Mouse (Mus musculus) forebrain, embryonic 16.5 days (tissue): ENCODE measurements at regions not wholly inside any gene's neighbourhood (a gene's known extent, or its start where the extent isn't known, plus 50 kb on each side); places are given as distances from the start of the nearest gene placed in this dataset.

ENCODE experiments used
- ATAC-seq: fragments of 200-750 bp; cut with Nextera tagmentation; 2 replicates; pipeline ENCODE4 v1.8.0; 2017; ENCODE audit warnings: mild to moderate bottlenecking, moderate library complexity
- H3K27ac ChIP-seq: fragments of 300-500 bp; sonication (generic); 2 replicates; pipeline ENCODE4 v1.5.1; 2014; ENCODE audit warnings: low read length, control low read depth
- H3K27me3 ChIP-seq: fragments of 300-500 bp; sonication (generic); replicated peaks from 2 replicates; pipeline ENCODE4 v1.6.1; 2014; ENCODE audit warnings: low read length; ENCODE audit not compliant: control insufficient read depth, insufficient read depth
- H3K36me3 ChIP-seq: fragments of 300-500 bp; sonication (generic); 2 replicates; pipeline ENCODE4 v1.6.1; 2014; ENCODE audit not compliant: control insufficient read depth, insufficient read depth
- H3K4me1 ChIP-seq: fragments of 300-500 bp; sonication (generic); replicated peaks from 2 replicates; pipeline ENCODE4 v1.6.1; 2014; ENCODE audit warnings: low read length; ENCODE audit not compliant: control insufficient read depth, insufficient read depth
- H3K4me2 ChIP-seq: fragments of 300-500 bp; sonication (generic); 2 replicates; pipeline ENCODE4 v1.6.1; 2014; ENCODE audit warnings: mild to moderate bottlenecking, low read length, control low read depth
- H3K4me3 ChIP-seq: fragments of 300-500 bp; sonication (generic); replicated peaks from 2 replicates; pipeline ENCODE4 v1.5.1; 2014; ENCODE audit warnings: mild to moderate bottlenecking, low read length, control low read depth
- H3K9ac ChIP-seq: fragments of 300-500 bp; sonication (generic); replicated peaks from 2 replicates; pipeline ENCODE4 v1.6.1; 2014; ENCODE audit warnings: low read depth, low read length, control low read depth
- H3K9me3 ChIP-seq: fragments of 300-500 bp; sonication (generic); 2 replicates; pipeline ENCODE4 v1.6.1; 2016; ENCODE audit warnings: low read length; ENCODE audit not compliant: control insufficient read depth
- WGBS: fragments of 180-500 bp; shearing (Covaris S2); extraction: QIAGEN DNeasy Blood & Tissue Kit; methylation state at CpG from one replicate; pipeline ENCODE4 v1.1.7; 2014; 5-methylcytosine and 5-hydroxymethylcytosine counted together

DNA sequence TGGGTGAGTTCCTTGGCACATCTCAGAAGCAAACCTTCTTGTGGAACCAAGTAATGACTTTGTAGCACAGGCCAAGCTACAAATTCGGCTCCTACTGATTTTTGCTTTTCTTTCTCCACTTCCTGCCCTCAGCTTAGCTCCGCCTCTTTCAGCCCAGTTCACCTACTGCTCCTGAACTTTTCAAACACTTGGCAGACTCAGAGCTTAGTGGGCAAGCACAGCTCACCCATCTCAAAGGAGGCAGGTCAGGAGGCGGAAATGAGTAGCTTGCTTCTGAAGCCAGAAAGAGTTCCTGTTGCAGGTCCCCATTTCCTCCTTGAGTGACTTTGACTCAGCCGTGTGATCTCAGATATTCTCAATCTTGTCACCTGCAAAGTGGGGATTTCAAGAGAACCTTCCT, 208.5 kb upstream of the Irx3 start:
- H3K27ac ChIP-seq: no peak overlapping the region
- no peak overlapping the region for H3K9ac ChIP-seq
- no peak for ATAC-seq
- H3K4me3 ChIP-seq: no peak overlapping the region
- no peaks in the 10 kb centered on the region; the same call in 1 of the 2 replicates for H3K27me3 ChIP-seq
- WGBS: 89% methylated on average over 4 of the region's 4 CpGs
- no peaks in the 10 kb centered on the region for H3K36me3 ChIP-seq
- H3K4me2 ChIP-seq: no peak overlapping the region
- H3K4me1 ChIP-seq: no peaks in the 10 kb centered on the region
- H3K9me3 ChIP-seq: no peaks in the 10 kb centered on the region

DNA sequence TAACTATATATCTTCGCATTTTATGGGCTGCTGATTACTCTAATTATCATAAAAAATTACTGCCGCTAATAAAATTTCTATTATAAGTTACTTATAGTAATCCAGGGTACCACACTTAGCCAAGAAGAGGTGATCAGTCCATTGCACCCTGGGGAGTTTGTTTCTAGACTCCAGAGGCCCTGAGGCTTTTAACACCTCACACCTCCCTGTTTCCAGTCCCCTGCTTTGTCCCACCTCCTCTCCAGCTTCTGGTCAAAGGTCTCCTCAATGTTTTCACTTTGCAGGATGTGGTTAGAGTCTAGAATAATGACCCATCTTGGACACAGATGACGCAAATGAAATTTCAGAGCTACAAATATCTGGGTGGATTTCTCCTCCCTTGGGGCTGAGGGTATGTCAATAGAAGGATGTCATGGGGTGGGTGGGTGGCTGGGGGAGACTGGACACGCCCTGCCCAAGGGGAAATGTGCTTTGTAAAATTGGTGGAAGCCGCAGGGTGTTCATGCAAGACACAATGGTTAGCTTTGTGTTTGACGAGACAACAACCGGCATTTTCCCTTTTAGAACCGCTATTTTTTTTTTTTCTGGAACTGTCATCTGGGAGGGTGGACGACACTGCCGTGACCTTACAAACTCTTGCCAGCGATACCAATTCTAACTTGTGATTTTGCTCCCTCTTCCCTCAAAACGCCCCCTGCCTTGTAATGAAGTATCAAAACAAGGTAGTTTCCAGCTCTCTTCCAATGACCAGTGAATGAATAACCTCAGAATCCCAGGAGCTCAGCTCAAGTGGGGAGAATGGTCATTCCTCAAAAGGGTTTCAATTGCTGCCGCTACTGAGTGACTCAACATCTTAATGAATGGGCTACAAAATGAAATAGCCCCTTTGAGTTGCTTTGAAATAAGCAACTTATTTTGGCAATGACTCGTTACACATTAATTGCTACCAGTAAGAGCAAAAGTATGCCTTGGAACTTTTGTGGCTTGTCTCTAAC, 207.0 kb upstream of the Irx3 start:
- H3K9ac ChIP-seq: no peak overlapping the region
- no peaks in the 10 kb centered on the region; the same call in 1 of the 2 replicates for H3K27me3 ChIP-seq
- no peaks in the 10 kb centered on the region for H3K9me3 ChIP-seq
- WGBS: 54% methylated on average over 14 of the region's 14 CpGs
- no peak for ATAC-seq
- no peak overlapping the region for H3K4me3 ChIP-seq
- H3K4me1 ChIP-seq: no peaks in the 10 kb centered on the region
- no peaks in the 10 kb centered on the region for H3K36me3 ChIP-seq
- no peak overlapping the region for H3K27ac ChIP-seq
- H3K4me2 ChIP-seq: no peak overlapping the region

- H3K4me1 ChIP-seq: no peaks in the 10 kb centered on the region
- H3K27me3 ChIP-seq: peaks cover 2% of the 10 kb centered on the region; the same call in 1 of the 2 replicates
- H3K9ac ChIP-seq: no peak overlapping the region
- no peak overlapping the region for H3K4me2 ChIP-seq
- 95% methylated on average over 2 of the region's 2 CpGs for WGBS
- no peaks in the 10 kb centered on the region for H3K36me3 ChIP-seq
- no peak for ATAC-seq
- no peak overlapping the region for H3K27ac ChIP-seq
- no peaks in the 10 kb centered on the region for H3K9me3 ChIP-seq
- no peak overlapping the region for H3K4me3 ChIP-seq
Measured at GRCm38 (mm10) chr8:92005091-92005490, 203.2 kb upstream of the Irx3 start.

DNA sequence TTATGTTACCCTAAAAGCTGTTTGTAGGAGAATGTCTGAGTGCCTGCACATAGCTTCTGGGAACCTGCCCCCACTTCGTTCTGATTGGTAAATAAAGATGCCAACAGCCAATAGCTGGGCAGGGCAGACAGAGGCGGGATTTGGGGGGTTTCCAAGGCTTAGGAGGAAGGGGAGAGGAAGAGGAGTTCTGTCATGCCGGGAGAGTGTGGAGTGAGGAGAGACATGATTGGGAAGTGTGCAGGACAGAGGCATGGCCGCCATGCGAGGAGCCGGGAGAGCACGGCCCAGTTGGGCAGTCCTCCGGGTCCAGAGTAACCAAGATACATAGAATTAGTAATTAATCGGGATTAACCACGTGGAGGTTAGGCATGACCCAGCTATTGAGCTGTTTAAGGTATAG, 202.7 kb upstream of the Irx3 start:
- Histone ChIP-seq H3K9me3 (no peaks in the 10 kb centered on the region), H3K27ac (no peak overlapping the region), H3K27me3 (peaks cover 2% of the 10 kb centered on the region; the same call in 1 of the 2 replicates), H3K4me1 (no peaks in the 10 kb centered on the region), H3K4me3 (no peak overlapping the region), H3K4me2 (no peak overlapping the region), H3K36me3 (no peaks in the 10 kb centered on the region), H3K9ac (no peak overlapping the region)
- no peak for ATAC-seq
- WGBS: 72% methylated on average over 10 of the region's 10 CpGs

- Histone ChIP-seq H3K4me1 (peaks cover 18% of the 10 kb centered on the region), H3K4me2 (no peak overlapping the region), H3K27me3 (0 out of 2 replicates have a peak, but pooled peaks cover 2% of the 10 kb centered on the region), H3K9me3 (no peaks in the 10 kb centered on the region), H3K36me3 (no peaks in the 10 kb centered on the region), H3K4me3 (no peak overlapping the region), H3K9ac (no peak overlapping the region), H3K27ac (no peak overlapping the region)
- no peak for ATAC-seq
- 95% methylated on average over 1 of the region's 1 CpGs for WGBS
Measured at GRCm38 (mm10) chr8:92000368-92000767, 198.5 kb upstream of the Irx3 start.

DNA sequence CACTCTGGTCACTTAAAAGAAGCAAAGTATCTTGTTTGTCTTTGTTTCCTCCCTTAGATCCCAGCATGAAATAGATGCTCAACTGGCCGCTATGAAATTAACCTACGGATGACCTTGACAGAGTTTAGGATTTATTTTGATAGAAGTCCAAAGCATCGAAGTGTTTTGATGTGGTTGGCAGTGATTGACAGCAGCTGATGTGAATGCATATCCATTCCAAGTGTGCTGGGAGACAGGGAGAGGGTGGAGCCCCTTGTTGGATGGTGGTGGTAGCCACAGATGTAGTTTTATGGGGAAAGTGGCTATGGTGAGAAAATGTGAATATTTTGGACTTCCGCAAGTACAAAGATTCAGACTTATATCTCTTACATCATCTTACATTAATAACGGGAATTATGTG, 197.8 kb upstream of the Irx3 start:
- Histone ChIP-seq H3K4me1 (peaks cover 23% of the 10 kb centered on the region), H3K9ac (no peak overlapping the region), H3K27ac (no peak overlapping the region), H3K9me3 (no peaks in the 10 kb centered on the region), H3K4me3 (no peak overlapping the region), H3K36me3 (no peaks in the 10 kb centered on the region), H3K27me3 (0 out of 2 replicates have a peak, but pooled peaks cover 6% of the 10 kb centered on the region), H3K4me2 (no peak overlapping the region)
- 94% methylated on average over 5 of the region's 5 CpGs for WGBS
- no peak for ATAC-seq

DNA sequence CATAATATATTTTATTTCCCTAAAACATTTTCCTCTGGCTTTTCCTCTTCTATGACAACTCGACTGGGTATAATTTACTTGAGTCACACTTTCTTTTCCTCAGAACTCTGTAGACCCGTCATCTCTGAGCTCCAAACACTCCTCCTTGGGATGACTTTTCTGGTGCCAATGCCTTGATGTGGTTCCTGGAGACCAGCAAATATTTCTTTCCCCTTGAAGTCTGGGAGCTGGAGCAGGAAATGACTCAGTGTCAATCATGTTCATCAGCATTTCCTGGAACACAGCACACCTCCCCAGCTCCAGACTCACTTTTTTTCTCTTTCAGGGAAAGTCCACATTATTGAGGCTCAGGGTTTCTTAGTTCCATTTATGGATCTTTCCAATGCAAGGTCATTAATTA, 197.3 kb upstream of the Irx3 start:
- Histone ChIP-seq H3K27ac (no peak overlapping the region), H3K4me2 (no peak overlapping the region), H3K4me3 (no peak overlapping the region), H3K9me3 (no peaks in the 10 kb centered on the region), H3K9ac (no peak overlapping the region), H3K27me3 (0 out of 2 replicates have a peak, but pooled peaks cover 8% of the 10 kb centered on the region), H3K4me1 (peaks cover 23% of the 10 kb centered on the region), H3K36me3 (no peaks in the 10 kb centered on the region)
- WGBS: 98% methylated on average over 2 of the region's 2 CpGs
- no peak for ATAC-seq

DNA sequence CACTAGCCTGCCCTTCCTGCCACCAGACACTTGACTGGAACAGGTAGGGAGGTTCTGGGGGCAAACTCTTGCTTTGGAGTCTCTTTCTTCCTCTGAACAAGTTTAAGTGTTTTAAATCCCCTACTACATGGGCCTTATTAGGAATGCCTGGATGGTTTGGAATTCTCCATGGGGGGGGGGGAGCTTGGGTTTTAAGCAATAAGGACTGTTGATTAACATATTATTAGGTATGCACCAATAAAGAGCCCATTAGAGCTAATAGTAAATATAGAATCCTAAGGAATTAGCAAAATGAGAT, 196.0 kb upstream of the Irx3 start:
- H3K9ac ChIP-seq: no peak overlapping the region
- no peak overlapping the region for H3K4me2 ChIP-seq
- H3K4me1 ChIP-seq: peaks cover 25% of the 10 kb centered on the region
- no peak overlapping the region for H3K4me3 ChIP-seq
- no peak for ATAC-seq
- no peak overlapping the region for H3K27ac ChIP-seq
- peaks cover 12% of the 10 kb centered on the region; the same call in 1 of the 2 replicates for H3K27me3 ChIP-seq
- H3K36me3 ChIP-seq: no peaks in the 10 kb centered on the region
- no peaks in the 10 kb centered on the region for H3K9me3 ChIP-seq

DNA sequence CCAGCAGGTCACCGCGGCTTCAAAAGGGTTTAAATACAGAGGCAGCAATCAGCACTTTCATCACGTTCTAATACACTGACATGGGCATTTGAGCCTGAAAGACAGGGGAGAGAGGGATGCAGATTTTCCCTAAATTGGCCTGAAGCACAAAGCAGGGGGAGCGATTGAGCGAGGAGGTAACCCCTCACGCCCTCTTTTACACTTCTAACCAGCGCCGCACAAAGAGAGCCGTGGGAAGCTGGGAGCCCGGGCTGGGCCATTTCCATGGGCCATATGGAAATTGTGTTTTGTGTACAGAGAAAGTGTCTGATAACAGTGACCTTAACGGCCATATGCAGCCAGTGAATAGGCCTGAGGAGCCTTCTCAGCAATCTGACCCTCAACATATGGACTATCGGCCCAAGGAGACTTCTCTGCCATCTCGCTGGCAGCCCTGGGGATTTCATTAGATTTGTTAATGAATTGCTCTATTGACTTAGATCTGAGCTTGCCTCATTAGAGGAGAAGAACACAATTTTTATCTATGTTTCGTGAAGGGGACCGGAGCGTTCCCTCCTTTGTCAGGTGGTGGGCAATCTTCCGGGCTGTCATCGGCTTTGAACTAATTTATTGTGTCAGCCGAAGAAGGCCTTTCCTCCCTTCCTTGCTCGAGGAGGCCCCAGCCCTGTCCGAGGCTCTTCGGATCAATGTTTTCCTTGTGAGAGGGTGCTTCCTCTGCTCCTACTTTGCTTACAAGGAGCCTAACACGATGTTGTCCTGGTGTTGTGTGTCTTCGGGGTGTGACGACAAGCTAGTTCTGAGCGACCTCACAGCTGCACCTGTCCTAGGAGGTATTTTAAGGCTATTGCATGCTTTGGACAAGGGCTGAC, 195.4 kb upstream of the Irx3 start:
- H3K4me1 ChIP-seq: peaks cover 30% of the 10 kb centered on the region
- peak overlapping the region; percentile 18; the same call in 1 of the 2 replicates for H3K4me2 ChIP-seq
- H3K27me3 ChIP-seq: peaks cover 16% of the 10 kb centered on the region
- H3K9me3 ChIP-seq: no peaks in the 10 kb centered on the region
- H3K36me3 ChIP-seq: no peaks in the 10 kb centered on the region
- H3K27ac ChIP-seq: no peak overlapping the region
- WGBS: 12% methylated on average over 26 of the region's 26 CpGs
- peak; percentile 48 for ATAC-seq
- no peak overlapping the region for H3K9ac ChIP-seq
- H3K4me3 ChIP-seq: no peak overlapping the region
